Mouse (Mus musculus) gastrocnemius, adult 18-20 months (tissue): ENCODE data around the gene Josd2. TPM values are rescaled to one million over a fixed set of nuclear protein-coding genes. Genes with fewer than 3 reads are reported as not detected.

Source experiments
- DNase-seq: peaks from one replicate; pipeline ENCODE4 v3.0.0; 2021; ENCODE audit warnings: low spot score
- microRNA-seq: library from miRNA; unstranded; fragments of <30 nt; microRNA quantifications from one replicate; pipeline ENCODE4 v1.2.0, GENCODE M21; 2021
- total RNA-seq, 2 experiments: library from RNA; stranded (reverse); gene quantifications; 2 replicates each; pipeline ENCODE4 v1.2.3; 2021

Josd2 gene
- total RNA-seq, 2 experiments from 2014 or later = 49.8 to 49.9 TPM

GRCm38 (mm10) chr7:44497361-44498055, 29.7 kb downstream of the Josd2 start:
- no peak for DNase-seq

GRCm38 (mm10) chr7:44498922-44499321, 31.1 kb downstream of the Josd2 start:
- no peak for DNase-seq

- no peak for DNase-seq
Observed at GRCm38 (mm10) chr7:44500046-44500445, 32.3 kb downstream of the Josd2 start.

- DNase-seq = peak; percentile 70
Observed at GRCm38 (mm10) chr7:44501563-44502115, 33.9 kb downstream of the Josd2 start.

GRCm38 (mm10) chr7:44507491-44507890, 39.7 kb downstream of the Josd2 start:
- DNase-seq = no peak

- no peak for DNase-seq
Observed at GRCm38 (mm10) chr7:44519240-44519913, 51.6 kb downstream of the Josd2 start.

GRCm38 (mm10) chr7:44520990-44521389, 53.2 kb downstream of the Josd2 start:
- DNase-seq = no peak

Small RNA genes lying within 50 kb of the gene (microRNA-seq; reads per million reads assigned to microRNA genes)
- 3.4 reads per million, percentile 2 among the genes with 10 or more reads in this experiment for gene Mir7052

Other genes starting within 250 kb of the Josd2 start
- gene Klk1, start 242.6 kb upstream of the Josd2 start, total RNA-seq = under 1 TPM in 1 of 2 experiments, not detected in 1; 0.71 TPM
- gene Gm36864, start 231.8 kb upstream of the Josd2 start, total RNA-seq = not detected
- gene 1700028J19Rik, start 221.3 kb upstream of the Josd2 start, total RNA-seq = not detected
- 1 to 10 TPM; 4.9 to 5.9 TPM for gene 2410002F23Rik, start 221.3 kb upstream of the Josd2 start, total RNA-seq
- gene Acp4, start 210.6 kb upstream of the Josd2 start, total RNA-seq = not detected
- not detected for gene Gm15517, start 206.5 kb upstream of the Josd2 start, total RNA-seq
- gene Clec11a, start 161.1 kb upstream of the Josd2 start, total RNA-seq = 1 to 10 TPM in 1 of 2 experiments, under 1 TPM in 1; 0.84 to 1.3 TPM
- gene Shank1, start 157.7 kb upstream of the Josd2 start, total RNA-seq = under 1 TPM; 0.25 to 0.36 TPM
- gene Syt3, start 83.9 kb upstream of the Josd2 start, total RNA-seq = 1 to 10 TPM; 3.4 to 4.8 TPM
- under 1 TPM in 1 of 2 experiments, not detected in 1; 0.25 TPM for gene 1700008O03Rik, start 82.2 kb upstream of the Josd2 start, total RNA-seq
- under 1 TPM in 1 of 2 experiments, not detected in 1; 0.12 TPM for gene Lrrc4b, start 39.0 kb upstream of the Josd2 start, total RNA-seq
- gene Aspdh, start 2.6 kb upstream of the Josd2 start, total RNA-seq = not detected
- gene Emc10, start 28.5 kb downstream of the Josd2 start, total RNA-seq = 10 to 100 TPM; 48.2 to 49.0 TPM
- gene Fam71e1, start 28.6 kb downstream of the Josd2 start, total RNA-seq = 1 to 10 TPM; 3.5 to 5.0 TPM
- gene Mybpc2, start 56.7 kb downstream of the Josd2 start, total RNA-seq = 1,000 to 10,000 TPM; 4,330 to 4,768 TPM
- gene Spib, start 64.1 kb downstream of the Josd2 start, total RNA-seq = under 1 TPM in 1 of 2 experiments, not detected in 1; 0.14 TPM
- gene Pold1, start 80.9 kb downstream of the Josd2 start, total RNA-seq = 1 to 10 TPM; 4.6 to 4.8 TPM
- gene Nr1h2, start 86.0 kb downstream of the Josd2 start, total RNA-seq = 10 to 100 TPM; 42.7 to 45.2 TPM
- under 1 TPM; 0.47 to 0.91 TPM for gene Napsa, start 104.4 kb downstream of the Josd2 start, total RNA-seq
- gene Kcnc3, start 122.7 kb downstream of the Josd2 start, total RNA-seq = 1 to 10 TPM; 3.7 to 5.1 TPM
- gene Myh14, start 202.9 kb downstream of the Josd2 start, total RNA-seq = 10 to 100 TPM; 43.2 to 45.2 TPM
- not detected for gene Izumo2, start 240.8 kb downstream of the Josd2 start, total RNA-seq